Mouse (Mus musculus): ENCODE measurements around the gene Cysrt1. TPM values are rescaled to one million over a fixed set of nuclear protein-coding genes. Genes with fewer than 3 reads are reported as not detected.
"Not testable (repeated sequence)": the region's sequence is repeated elsewhere in the genome, so short reads cannot be mapped to it uniquely, and the experiment has no call there.

Cysrt1 gene
- polyA plus RNA-seq, 1 experiment from 2014 or later = not detected

GRCm38 (mm10) chr2:25261870-25262269, 19.6 kb upstream of the Cysrt1 start:
- Histone ChIP-seq H3K27me3 (ENCODE audit: control insufficient read depth, insufficient read depth, low read length) (peaks cover 16% of the 10 kb centered on the region), H3K4me3 (ENCODE audit: low read depth, low read length) (peak overlapping the region; percentile 77), H3K4me1 (replicated peaks; ENCODE audit: control insufficient read depth, insufficient read depth, low read length) (peaks cover 16% of the 10 kb centered on the region), H3K4me2 (ENCODE audit: low read depth, low read length, severe bottlenecking) (peak overlapping the region; percentile 100), H3K9me3 (ENCODE audit: control insufficient read depth, low read length) (no peaks in the 10 kb centered on the region), H3K9ac (ENCODE audit: low read length) (peak overlapping the region; percentile 28; the same call in 1 of the 2 replicates), H3K27ac (ENCODE audit: low read depth, low read length) (no peak overlapping the region), H3K36me3 (ENCODE audit: control insufficient read depth, insufficient read depth, low read length) (no peaks in the 10 kb centered on the region)
- WGBS = 46% methylated on average over 10 of the region's 12 CpGs
- DNase-seq (ENCODE audit: low spot score) = no peak
- peak; percentile 6; the same call in 1 of the 2 replicates for ATAC-seq (replicated peaks; ENCODE audit: low FRiP score)

GRCm38 (mm10) chr2:25258887-25259286, 16.6 kb upstream of the Cysrt1 start:
- no peak overlapping the region for H3K27ac ChIP-seq (ENCODE audit: low read depth, low read length)
- H3K36me3 ChIP-seq (ENCODE audit: control insufficient read depth, insufficient read depth, low read length) = no peaks in the 10 kb centered on the region
- DNase-seq (ENCODE audit: low spot score) (no peak), ATAC-seq (replicated peaks; ENCODE audit: low FRiP score) (no peak)
- no peaks in the 10 kb centered on the region for H3K9me3 ChIP-seq (ENCODE audit: control insufficient read depth, low read length)
- H3K4me2 ChIP-seq (ENCODE audit: low read depth, low read length, severe bottlenecking) = no peak overlapping the region
- no peak overlapping the region for H3K4me3 ChIP-seq (ENCODE audit: low read depth, low read length)
- H3K27me3 ChIP-seq (ENCODE audit: control insufficient read depth, insufficient read depth, low read length) = peaks cover 10% of the 10 kb centered on the region
- H3K4me1 ChIP-seq (replicated peaks; ENCODE audit: control insufficient read depth, insufficient read depth, low read length) = peaks cover 22% of the 10 kb centered on the region
- no peak overlapping the region for H3K9ac ChIP-seq (ENCODE audit: low read length)
- WGBS = 49% methylated on average over 2 of the region's 2 CpGs

- not testable (repeated sequence) for H3K36me3 ChIP-seq (ENCODE audit: control insufficient read depth, insufficient read depth, low read length); H3K4me2 ChIP-seq (ENCODE audit: low read depth, low read length, severe bottlenecking); H3K27ac ChIP-seq (ENCODE audit: low read depth, low read length); ATAC-seq (replicated peaks; ENCODE audit: low FRiP score); H3K9me3 ChIP-seq (ENCODE audit: control insufficient read depth, low read length); DNase-seq (ENCODE audit: low spot score); H3K9ac ChIP-seq (ENCODE audit: low read length); H3K4me3 ChIP-seq (ENCODE audit: low read depth, low read length); H3K27me3 ChIP-seq (ENCODE audit: control insufficient read depth, insufficient read depth, low read length)
- peaks cover 11% of the 10 kb centered on the region for H3K4me1 ChIP-seq (replicated peaks; ENCODE audit: control insufficient read depth, insufficient read depth, low read length)
- WGBS = 89% methylated on average over 5 of the region's 5 CpGs
Observed at GRCm38 (mm10) chr2:25257250-25257649, 15.0 kb upstream of the Cysrt1 start.

- Histone ChIP-seq H3K4me3 (ENCODE audit: low read depth, low read length) (peak overlapping the region; percentile 97), H3K4me2 (ENCODE audit: low read depth, low read length, severe bottlenecking) (peak overlapping the region; percentile 95; the same call in 1 of the 2 replicates), H3K4me1 (replicated peaks; ENCODE audit: control insufficient read depth, insufficient read depth, low read length) (peaks cover 11% of the 10 kb centered on the region)
- ATAC-seq (replicated peaks; ENCODE audit: low FRiP score); H3K36me3 ChIP-seq (ENCODE audit: control insufficient read depth, insufficient read depth, low read length); H3K9ac ChIP-seq (ENCODE audit: low read length); DNase-seq (ENCODE audit: low spot score); H3K27ac ChIP-seq (ENCODE audit: low read depth, low read length); H3K9me3 ChIP-seq (ENCODE audit: control insufficient read depth, low read length); H3K27me3 ChIP-seq (ENCODE audit: control insufficient read depth, insufficient read depth, low read length): not testable (repeated sequence)
- 63% methylated on average over 10 of the region's 12 CpGs for WGBS
Observed at GRCm38 (mm10) chr2:25256443-25257109, 14.3 kb upstream of the Cysrt1 start.

GRCm38 (mm10) chr2:25255284-25255779, 13.1 kb upstream of the Cysrt1 start, which contains the start of gene Tmem203:
TSS of gene Tmem203 (plus strand) at chr2:25255439.
- Histone ChIP-seq H3K9ac (ENCODE audit: low read length) (peak within 1 kb of the TSS; percentile 83), H3K4me1 (replicated peaks; ENCODE audit: control insufficient read depth, insufficient read depth, low read length) (peaks cover 11% of the 10 kb centered on the region), H3K4me2 (ENCODE audit: low read depth, low read length, severe bottlenecking) (peak within 1 kb of the TSS; percentile 95), H3K27ac (ENCODE audit: low read depth, low read length) (peak within 1 kb of the TSS; percentile 37), H3K27me3 (ENCODE audit: control insufficient read depth, insufficient read depth, low read length) (no peaks in the 10 kb centered on the region), H3K4me3 (ENCODE audit: low read depth, low read length) (peak within 1 kb of the TSS; percentile 97), H3K36me3 (ENCODE audit: control insufficient read depth, insufficient read depth, low read length) (no peaks in the 10 kb centered on the region), H3K9me3 (ENCODE audit: control insufficient read depth, low read length) (no peaks in the 10 kb centered on the region)
- WGBS = under 1% methylated on average over 39 of the region's 39 CpGs
- peak; percentile 97 for DNase-seq (ENCODE audit: low spot score)
- peak; percentile 94 for ATAC-seq (replicated peaks; ENCODE audit: low FRiP score)

GRCm38 (mm10) chr2:25252331-25252730, 10.1 kb upstream of the Cysrt1 start:
- peaks cover 3% of the 10 kb centered on the region; the same call in 1 of the 2 replicates for H3K36me3 ChIP-seq (ENCODE audit: control insufficient read depth, insufficient read depth, low read length)
- no peak overlapping the region for H3K4me3 ChIP-seq (ENCODE audit: low read depth, low read length)
- H3K27me3 ChIP-seq (ENCODE audit: control insufficient read depth, insufficient read depth, low read length) = no peaks in the 10 kb centered on the region
- no peak overlapping the region for H3K9ac ChIP-seq (ENCODE audit: low read length)
- WGBS = 85% methylated on average over 1 of the region's 1 CpGs
- ATAC-seq (replicated peaks; ENCODE audit: low FRiP score) = no peak
- no peak overlapping the region for H3K27ac ChIP-seq (ENCODE audit: low read depth, low read length)
- H3K9me3 ChIP-seq (ENCODE audit: control insufficient read depth, low read length) = no peaks in the 10 kb centered on the region
- H3K4me1 ChIP-seq (replicated peaks; ENCODE audit: control insufficient read depth, insufficient read depth, low read length) = peaks cover 11% of the 10 kb centered on the region
- no peak for DNase-seq (ENCODE audit: low spot score)
- no peak overlapping the region for H3K4me2 ChIP-seq (ENCODE audit: low read depth, low read length, severe bottlenecking)

- Histone ChIP-seq H3K27me3 (ENCODE audit: control insufficient read depth, insufficient read depth, low read length) (peaks cover 3% of the 10 kb centered on the region; the same call in 1 of the 2 replicates), H3K9me3 (ENCODE audit: control insufficient read depth, low read length) (no peaks in the 10 kb centered on the region), H3K27ac (ENCODE audit: low read depth, low read length) (no peak within 1 kb of the TSS), H3K4me3 (ENCODE audit: low read depth, low read length) (no peak within 1 kb of the TSS), H3K4me1 (replicated peaks; ENCODE audit: control insufficient read depth, insufficient read depth, low read length) (no peaks in the 10 kb centered on the region; the same call in 1 of the 2 replicates), H3K9ac (ENCODE audit: low read length) (no peak within 1 kb of the TSS), H3K4me2 (ENCODE audit: low read depth, low read length, severe bottlenecking) (no peak within 1 kb of the TSS), H3K36me3 (ENCODE audit: control insufficient read depth, insufficient read depth, low read length) (peaks cover 3% of the 10 kb centered on the region; the same call in 1 of the 2 replicates)
- DNase-seq (ENCODE audit: low spot score) = no peak
- ATAC-seq (replicated peaks; ENCODE audit: low FRiP score) = no peak
- 90% methylated on average over 10 of the region's 10 CpGs for WGBS
Observed at GRCm38 (mm10) chr2:25246183-25247072, 4.2 kb upstream of the Cysrt1 start, which contains the start of gene AL732309.1. TSS of gene AL732309.1 (minus strand) at chr2:25246863.

- Histone ChIP-seq H3K9ac (ENCODE audit: low read length) (no peak overlapping the region), H3K4me2 (ENCODE audit: low read depth, low read length, severe bottlenecking) (no peak overlapping the region), H3K4me1 (replicated peaks; ENCODE audit: control insufficient read depth, insufficient read depth, low read length) (no peaks in the 10 kb centered on the region; the same call in 1 of the 2 replicates), H3K27ac (ENCODE audit: low read depth, low read length) (no peak overlapping the region), H3K36me3 (ENCODE audit: control insufficient read depth, insufficient read depth, low read length) (no peaks in the 10 kb centered on the region; the same call in 1 of the 2 replicates), H3K4me3 (ENCODE audit: low read depth, low read length) (no peak overlapping the region), H3K27me3 (ENCODE audit: control insufficient read depth, insufficient read depth, low read length) (peaks cover 6% of the 10 kb centered on the region; the same call in 1 of the 2 replicates), H3K9me3 (ENCODE audit: control insufficient read depth, low read length) (no peaks in the 10 kb centered on the region)
- WGBS = 94% methylated on average over 4 of the region's 4 CpGs
- ATAC-seq (replicated peaks; ENCODE audit: low FRiP score) (no peak), DNase-seq (ENCODE audit: low spot score) (no peak)
Observed at GRCm38 (mm10) chr2:25244144-25244543, 1.9 kb upstream of the Cysrt1 start.

Data from forebrain, embryonic 11.5 days (tissue).